Mouse (Mus musculus): ENCODE results near the gene Dcdc2a. TPM values are rescaled to one million over a fixed set of nuclear protein-coding genes. Genes with fewer than 3 reads are reported as not detected.

The Dcdc2a gene
- polyA plus RNA-seq, 1 experiment: 0.04 TPM

DNA sequence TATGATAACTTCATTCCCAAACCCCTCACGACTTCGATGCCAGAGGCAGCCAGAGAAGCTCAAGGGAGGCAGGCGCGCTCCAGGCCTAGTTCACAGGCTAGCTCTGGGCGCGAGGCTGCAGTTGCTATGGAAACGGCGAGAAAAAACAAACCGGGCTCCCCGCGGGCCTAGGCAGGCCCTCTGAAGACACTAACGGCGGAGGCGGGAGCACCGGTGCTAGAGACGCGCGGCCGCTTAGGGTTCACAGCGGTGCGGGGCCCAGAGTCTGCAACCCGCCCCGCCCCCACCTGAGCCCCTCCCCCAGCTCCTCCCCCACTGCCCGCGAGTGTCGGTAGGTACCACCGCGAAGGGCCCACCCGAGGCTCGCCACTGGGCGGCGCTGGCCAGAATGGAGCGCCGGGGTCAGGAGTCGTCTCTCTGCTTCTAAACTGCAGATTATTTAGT is 671 bp upstream of the Dcdc2a start:
- H3K4me3 ChIP-seq (ENCODE audit: control insufficient read depth, insufficient read depth, low read length): no peak overlapping the region

DNA sequence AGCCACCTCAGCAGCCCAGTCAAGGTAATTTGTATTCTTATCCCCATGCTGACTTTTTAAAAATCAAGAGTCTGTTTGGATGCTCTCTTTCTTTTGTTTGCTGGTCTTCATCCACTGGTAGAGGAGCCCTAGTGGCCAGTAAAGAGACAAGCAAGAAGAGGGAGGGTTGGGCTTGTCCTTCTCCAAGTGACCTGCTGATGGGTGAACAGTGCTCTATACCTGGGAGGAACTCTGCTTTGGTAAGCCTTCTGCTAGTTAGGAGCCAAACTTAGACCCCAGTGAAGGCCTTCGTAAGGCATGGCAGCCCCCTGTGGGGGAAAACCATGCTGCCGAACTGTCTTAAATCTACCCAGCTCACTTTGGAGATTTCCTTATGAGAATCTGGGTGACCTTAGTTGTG is 10.9 kb downstream of the Dcdc2a start:
- WGBS: 95% methylated on average over 2 of the region's 2 CpGs
- H3K27ac ChIP-seq (ENCODE audit: control insufficient read depth, insufficient read depth, low read length): no peak overlapping the region

More for the DNA sequence above, 671 bp upstream of the Dcdc2a start:
- H3K36me3 ChIP-seq (ENCODE audit: control insufficient read depth, insufficient read depth, low read length): no peaks in the 10 kb centered on the region
- H3K27me3 ChIP-seq (ENCODE audit: control insufficient read depth, insufficient read depth, low read length): peaks cover 17% of the 10 kb centered on the region
- no peaks in the 10 kb centered on the region for H3K4me1 ChIP-seq (replicated peaks; ENCODE audit: control insufficient read depth, insufficient read depth, low read length)
- TF ChIP-seq CTCF (IDR thresholded peaks at IDR 0.05; ENCODE audit: borderline replicate concordance, control insufficient read depth, extremely low read depth, insufficient read depth, low read length, poor library complexity): no peak
- no peak for TF ChIP-seq POLR2A (IDR thresholded peaks at IDR 0.05; ENCODE audit: control insufficient read depth, extremely low read depth, insufficient read depth, low read length, poor library complexity)
- 2% methylated on average over 35 of the region's 35 CpGs for WGBS
- peak; percentile 45 for DNase-seq
- H3K27ac ChIP-seq (ENCODE audit: control insufficient read depth, insufficient read depth, low read length): no peak overlapping the region

DNA sequence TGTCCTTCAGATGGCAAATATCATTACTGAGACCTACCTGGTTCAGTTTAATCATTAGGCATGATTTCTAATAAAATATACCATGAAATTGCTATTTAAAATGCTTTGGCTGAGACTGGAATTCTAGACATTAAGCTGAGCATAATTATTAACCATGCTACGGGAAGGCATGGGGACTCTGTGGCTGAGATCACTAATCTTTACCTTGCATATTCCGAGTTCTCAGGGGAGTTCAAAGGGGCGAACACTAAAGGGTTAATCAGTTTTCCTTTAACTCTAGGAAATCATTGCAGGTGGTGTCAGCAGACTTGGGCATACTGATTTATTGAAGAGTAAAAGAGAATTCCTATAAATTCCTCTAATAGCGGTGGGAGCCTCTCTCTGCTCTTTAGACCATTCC is 11.4 kb downstream of the Dcdc2a start:
- H3K4me3 ChIP-seq (ENCODE audit: control insufficient read depth, insufficient read depth, low read length): no peak overlapping the region
- no peaks in the 10 kb centered on the region for H3K36me3 ChIP-seq (ENCODE audit: control insufficient read depth, insufficient read depth, low read length)
- H3K27ac ChIP-seq (ENCODE audit: control insufficient read depth, insufficient read depth, low read length): no peak overlapping the region
- H3K4me1 ChIP-seq (replicated peaks; ENCODE audit: control insufficient read depth, insufficient read depth, low read length): no peaks in the 10 kb centered on the region
- H3K27me3 ChIP-seq (ENCODE audit: control insufficient read depth, insufficient read depth, low read length): no peaks in the 10 kb centered on the region
- no peak for TF ChIP-seq POLR2A (IDR thresholded peaks at IDR 0.05; ENCODE audit: control insufficient read depth, extremely low read depth, insufficient read depth, low read length, poor library complexity)
- TF ChIP-seq CTCF (IDR thresholded peaks at IDR 0.05; ENCODE audit: borderline replicate concordance, control insufficient read depth, extremely low read depth, insufficient read depth, low read length, poor library complexity): no peak
- WGBS: 92% methylated on average over 4 of the region's 4 CpGs
- no peak for DNase-seq

More for the DNA sequence above, 10.9 kb downstream of the Dcdc2a start:
- DNase-seq: no peak
- TF ChIP-seq POLR2A (IDR thresholded peaks at IDR 0.05; ENCODE audit: control insufficient read depth, extremely low read depth, insufficient read depth, low read length, poor library complexity) (no peak), CTCF (IDR thresholded peaks at IDR 0.05; ENCODE audit: borderline replicate concordance, control insufficient read depth, extremely low read depth, insufficient read depth, low read length, poor library complexity) (no peak)
- H3K4me1 ChIP-seq (replicated peaks; ENCODE audit: control insufficient read depth, insufficient read depth, low read length): no peaks in the 10 kb centered on the region
- no peaks in the 10 kb centered on the region for H3K36me3 ChIP-seq (ENCODE audit: control insufficient read depth, insufficient read depth, low read length)
- no peaks in the 10 kb centered on the region for H3K27me3 ChIP-seq (ENCODE audit: control insufficient read depth, insufficient read depth, low read length)
- no peak overlapping the region for H3K4me3 ChIP-seq (ENCODE audit: control insufficient read depth, insufficient read depth, low read length)

DNA sequence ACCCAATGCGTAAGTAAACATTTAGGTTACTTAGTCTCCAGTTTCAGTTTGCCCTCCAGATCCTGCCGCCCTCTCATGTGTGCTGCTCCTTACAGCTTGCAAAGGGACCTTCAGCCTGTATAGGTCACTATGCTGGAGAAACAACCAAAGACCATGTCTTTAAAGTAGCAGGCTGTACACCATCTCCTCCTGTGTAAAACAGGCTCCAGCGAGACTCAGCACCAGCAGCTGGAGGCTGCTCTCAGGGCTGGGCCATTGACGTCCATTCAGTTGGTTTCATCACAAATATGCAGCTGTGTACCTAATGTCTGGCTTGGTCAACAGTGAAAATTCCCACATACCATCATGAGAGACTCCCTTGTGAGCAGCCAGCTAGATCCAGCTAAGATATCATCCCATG is 14.0 kb downstream of the Dcdc2a start:
- DNase-seq: no peak
- TF ChIP-seq POLR2A (IDR thresholded peaks at IDR 0.05; ENCODE audit: control insufficient read depth, extremely low read depth, insufficient read depth, low read length, poor library complexity) (no peak), CTCF (IDR thresholded peaks at IDR 0.05; ENCODE audit: borderline replicate concordance, control insufficient read depth, extremely low read depth, insufficient read depth, low read length, poor library complexity) (no peak)
- Histone ChIP-seq H3K27ac (ENCODE audit: control insufficient read depth, insufficient read depth, low read length) (no peak overlapping the region), H3K36me3 (ENCODE audit: control insufficient read depth, insufficient read depth, low read length) (no peaks in the 10 kb centered on the region), H3K4me3 (ENCODE audit: control insufficient read depth, insufficient read depth, low read length) (no peak overlapping the region), H3K27me3 (ENCODE audit: control insufficient read depth, insufficient read depth, low read length) (no peaks in the 10 kb centered on the region), H3K4me1 (replicated peaks; ENCODE audit: control insufficient read depth, insufficient read depth, low read length) (no peaks in the 10 kb centered on the region)
- WGBS: 92% methylated on average over 4 of the region's 4 CpGs

DNA sequence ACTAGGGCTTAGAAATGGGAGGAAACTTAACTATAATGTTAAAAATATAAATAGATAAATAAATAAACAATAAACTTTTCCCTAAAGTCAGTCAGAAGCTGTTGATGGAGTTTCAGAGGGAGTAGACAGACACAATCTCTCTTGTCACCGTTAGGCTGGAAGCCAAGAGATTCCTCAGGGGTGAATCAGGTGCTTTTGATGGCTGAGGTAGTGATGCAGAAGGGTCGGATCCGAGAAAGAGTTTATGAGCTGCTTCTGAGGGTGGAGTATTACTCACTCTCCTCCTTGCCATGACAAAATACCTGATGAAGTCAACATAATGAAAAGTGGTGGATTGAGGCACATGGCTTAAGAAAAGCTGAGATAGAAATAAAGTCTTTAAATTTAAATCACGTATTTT is 15.0 kb downstream of the Dcdc2a start:
- H3K36me3 ChIP-seq (ENCODE audit: control insufficient read depth, insufficient read depth, low read length): no peaks in the 10 kb centered on the region
- TF ChIP-seq CTCF (IDR thresholded peaks at IDR 0.05; ENCODE audit: borderline replicate concordance, control insufficient read depth, extremely low read depth, insufficient read depth, low read length, poor library complexity): no peak
- no peak overlapping the region for H3K4me3 ChIP-seq (ENCODE audit: control insufficient read depth, insufficient read depth, low read length)
- H3K27ac ChIP-seq (ENCODE audit: control insufficient read depth, insufficient read depth, low read length): no peak overlapping the region
- 92% methylated on average over 4 of the region's 4 CpGs for WGBS
- no peaks in the 10 kb centered on the region for H3K27me3 ChIP-seq (ENCODE audit: control insufficient read depth, insufficient read depth, low read length)
- H3K4me1 ChIP-seq (replicated peaks; ENCODE audit: control insufficient read depth, insufficient read depth, low read length): no peaks in the 10 kb centered on the region
- DNase-seq: no peak

DNA sequence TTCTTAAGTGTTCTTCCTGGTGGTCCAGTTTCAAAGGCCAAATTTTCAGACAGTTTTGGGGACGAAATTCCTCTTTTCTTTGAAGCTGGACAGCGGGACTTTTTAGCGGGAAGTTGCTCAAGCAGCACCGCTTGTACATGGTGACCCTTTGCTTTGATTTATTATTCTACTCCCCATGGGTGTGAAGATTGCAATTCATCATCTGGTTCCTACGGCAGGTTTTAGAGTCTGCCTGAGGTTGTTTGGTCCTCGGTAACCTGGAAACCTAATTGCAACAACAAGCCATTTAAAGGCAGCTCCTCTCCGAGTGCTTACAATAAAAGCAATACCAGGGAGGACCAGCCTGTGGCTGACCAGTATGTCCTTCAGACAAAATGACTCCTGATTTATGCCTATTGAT is 21.5 kb downstream of the Dcdc2a start:
- H3K27me3 ChIP-seq (ENCODE audit: control insufficient read depth, insufficient read depth, low read length): no peaks in the 10 kb centered on the region
- no peaks in the 10 kb centered on the region for H3K36me3 ChIP-seq (ENCODE audit: control insufficient read depth, insufficient read depth, low read length)
- H3K4me1 ChIP-seq (replicated peaks; ENCODE audit: control insufficient read depth, insufficient read depth, low read length): no peaks in the 10 kb centered on the region
- WGBS: 28% methylated on average over 7 of the region's 7 CpGs
- no peak for DNase-seq
- H3K27ac ChIP-seq (ENCODE audit: control insufficient read depth, insufficient read depth, low read length): no peak overlapping the region
- no peak for TF ChIP-seq CTCF (IDR thresholded peaks at IDR 0.05; ENCODE audit: borderline replicate concordance, control insufficient read depth, extremely low read depth, insufficient read depth, low read length, poor library complexity)
- no peak for TF ChIP-seq POLR2A (IDR thresholded peaks at IDR 0.05; ENCODE audit: control insufficient read depth, extremely low read depth, insufficient read depth, low read length, poor library complexity)
- no peak overlapping the region for H3K4me3 ChIP-seq (ENCODE audit: control insufficient read depth, insufficient read depth, low read length)

DNA sequence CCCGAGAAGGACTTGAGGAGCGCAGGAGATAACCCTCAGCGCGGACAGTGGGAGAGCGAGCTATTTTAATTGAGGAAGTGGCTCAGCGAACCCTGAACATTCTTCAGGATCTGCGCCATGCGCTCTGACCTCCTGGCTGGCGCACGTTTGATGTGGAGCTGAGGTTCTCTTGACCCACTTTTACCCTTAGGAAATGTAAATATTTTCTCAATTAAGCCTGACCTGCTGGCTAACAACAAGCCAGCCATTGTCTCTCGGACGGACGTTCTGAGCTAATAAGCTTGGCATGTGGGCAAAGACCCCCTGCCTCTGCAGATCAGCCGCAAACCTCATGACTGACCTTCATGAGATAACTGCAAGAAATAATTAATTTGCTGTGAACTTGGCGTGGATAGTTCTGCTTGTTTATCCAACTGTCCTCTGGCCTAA is 27.4 kb downstream of the Dcdc2a start:
- Histone ChIP-seq H3K27me3 (ENCODE audit: control insufficient read depth, insufficient read depth, low read length) (no peaks in the 10 kb centered on the region), H3K27ac (ENCODE audit: control insufficient read depth, insufficient read depth, low read length) (no peak overlapping the region), H3K36me3 (ENCODE audit: control insufficient read depth, insufficient read depth, low read length) (no peaks in the 10 kb centered on the region), H3K4me3 (ENCODE audit: control insufficient read depth, insufficient read depth, low read length) (no peak overlapping the region), H3K4me1 (replicated peaks; ENCODE audit: control insufficient read depth, insufficient read depth, low read length) (no peaks in the 10 kb centered on the region)
- WGBS: 26% methylated on average over 15 of the region's 15 CpGs
- TF ChIP-seq CTCF (IDR thresholded peaks at IDR 0.05; ENCODE audit: borderline replicate concordance, control insufficient read depth, extremely low read depth, insufficient read depth, low read length, poor library complexity) (no peak), POLR2A (IDR thresholded peaks at IDR 0.05; ENCODE audit: control insufficient read depth, extremely low read depth, insufficient read depth, low read length, poor library complexity) (no peak)
- DNase-seq: no peak
